Comparison of ENCODE assay signal across 8 mouse cellular contexts in genomic region chr17:51177923-51178322, GRCm38 (mm10). TPM values are rescaled to one million over a fixed set of nuclear protein-coding genes. Genes with fewer than 3 reads are reported as not detected.
DNase-seq lines count a peak whose midpoint lies in the region; ATAC-seq and TF ChIP-seq lines count a peak whose summit lies in the region.

No protein-coding gene starts in this region.

- H3K27me3 ChIP-seq in erythroblast, embryonic 14.5 days (ENCODE audit: control insufficient read depth): no peaks in the 10 kb centered on the region
- H3K27me3 ChIP-seq in liver, embryonic 11.5 days (replicated peaks; ENCODE audit: control insufficient read depth, insufficient read depth, low read length): no peaks in the 10 kb centered on the region
- H3K27me3 ChIP-seq in stomach, embryonic 16.5 days (ENCODE audit: control insufficient read depth, insufficient read depth, low read length): no peaks in the 10 kb centered on the region

- H3K36me3 ChIP-seq in erythroblast, embryonic 14.5 days (ENCODE audit: control insufficient read depth): no peaks in the 10 kb centered on the region
- no peaks in the 10 kb centered on the region for H3K36me3 ChIP-seq in ES-E14 (ENCODE audit: control insufficient read depth, insufficient read depth, low read length, poor library complexity, severe bottlenecking)
- H3K36me3 ChIP-seq in liver, embryonic 11.5 days (ENCODE audit: control insufficient read depth, insufficient read depth, low read length): no peaks in the 10 kb centered on the region
- H3K36me3 ChIP-seq in stomach, embryonic 16.5 days (ENCODE audit: control insufficient read depth, insufficient read depth, low read length): no peaks in the 10 kb centered on the region

- H3K27ac ChIP-seq in ES-E14 (ENCODE audit: insufficient read depth, low read depth, low read length, poor library complexity, severe bottlenecking): no peak overlapping the region
- peak overlapping the region; percentile 98 for H3K27ac ChIP-seq in liver, embryonic 11.5 days (ENCODE audit: low read depth, low read length)
- peak overlapping the region; percentile 99 for H3K27ac ChIP-seq in stomach, embryonic 16.5 days (ENCODE audit: low read length)

- H3K4me1 ChIP-seq in erythroblast, embryonic 14.5 days (ENCODE audit: control insufficient read depth): peaks cover 21% of the 10 kb centered on the region
- H3K4me1 ChIP-seq in ES-E14 (ENCODE audit: control insufficient read depth in 2 of 2, insufficient read depth in 2 of 2, low read length in 2 of 2, poor library complexity in 1 of 2): no peaks in the 10 kb centered on the region
- H3K4me1 ChIP-seq in liver, embryonic 11.5 days (replicated peaks; ENCODE audit: control insufficient read depth, insufficient read depth, low read length): no peaks in the 10 kb centered on the region
- peaks cover 6% of the 10 kb centered on the region; the same call in 1 of the 2 replicates for H3K4me1 ChIP-seq in stomach, embryonic 16.5 days (ENCODE audit: control insufficient read depth, insufficient read depth, low read length)

- H3K4me3 ChIP-seq in erythroblast, embryonic 14.5 days (replicated peaks): peak overlapping the region; percentile 94
- H3K4me3 ChIP-seq in ES-E14 (ENCODE audit: insufficient read depth in 1 of 2, low read depth in 1 of 2, low read length in 2 of 2, poor library complexity in 1 of 2, severe bottlenecking in 1 of 2): peak overlapping the region; percentile 71 to 98
- H3K4me3 ChIP-seq in liver, embryonic 11.5 days (ENCODE audit: low read depth, low read length): peak overlapping the region; percentile 87
- H3K4me3 ChIP-seq in stomach, embryonic 16.5 days (replicated peaks; ENCODE audit: low read length): peak overlapping the region; percentile 81

- intact Hi-C loops in left cerebral cortex, postnatal 36 days (cut with DNase I): loop anchor here (10.0 kb wide), 1 partner anchor 597 kb away; no protein-coding TSS in a partner anchor

- no peak for DNase-seq in ES-E14 (ENCODE audit: low read depth, low spot score)
- DNase-seq in forelimb bud, embryonic 11.5 days (ENCODE audit: low read depth, low spot score): peak; percentile 7
- DNase-seq in liver, embryonic 11.5 days (ENCODE audit: low spot score): no peak
- no peak for DNase-seq in left cerebral cortex, postnatal 36 days (ENCODE audit: low spot score in 2 of 2)

- peak overlapping the region; percentile 98; the same call in 1 of the 2 replicates for H3K9ac ChIP-seq in ES-E14 (ENCODE audit: insufficient read depth, low read depth, low read length, poor library complexity, severe bottlenecking)
- H3K9ac ChIP-seq in liver, embryonic 11.5 days (ENCODE audit: low read depth, low read length): peak overlapping the region; percentile 99
- H3K9ac ChIP-seq in stomach, embryonic 16.5 days (ENCODE audit: low read length): peak overlapping the region; percentile 97

- peak overlapping the region; percentile 83 for H3K4me2 ChIP-seq in liver, embryonic 11.5 days
- H3K4me2 ChIP-seq in stomach, embryonic 16.5 days (ENCODE audit: low read depth, low read length): peak overlapping the region; percentile 77

- ATAC-seq in erythroblast, adult 5-6 weeks (replicated peaks; ENCODE audit: low FRiP score, poor library complexity, severe bottlenecking): no peak
- 0 out of 2 replicates have a peak, but pooled peaks have one; percentile 11 for ATAC-seq in liver, embryonic 11.5 days (replicated peaks; ENCODE audit: low FRiP score)
- ATAC-seq in stomach, embryonic 16.5 days (ENCODE audit: insufficient read depth, low FRiP score): no peak
- no peak for ATAC-seq in CD4-positive, CD25-positive, alpha-beta regulatory T cell, adult 4 months

- 44% methylated on average over 6 of the region's 6 CpGs for WGBS in liver, embryonic 11.5 days
- 39% methylated on average over 6 of the region's 6 CpGs for WGBS in stomach, embryonic 16.5 days

- no peaks in the 10 kb centered on the region for H3K9me3 ChIP-seq in erythroblast, embryonic 14.5 days (ENCODE audit: control insufficient read depth, low read length)
- no peaks in the 10 kb centered on the region for H3K9me3 ChIP-seq in ES-E14 (ENCODE audit: control insufficient read depth, insufficient read depth, low read depth, low read length)
- no peaks in the 10 kb centered on the region for H3K9me3 ChIP-seq in liver, embryonic 11.5 days (ENCODE audit: control insufficient read depth, low read length)
- H3K9me3 ChIP-seq in stomach, embryonic 16.5 days (replicated peaks; ENCODE audit: control insufficient read depth, low read length): no peaks in the 10 kb centered on the region

- in situ Hi-C loops in ES-E14 (cut with MboI; ENCODE audit: low sequenced_read_pairs in 2 of 2, unreplicated experiment in 2 of 2): no loop called here

TF ChIP-seq in ES-E14, 5 proteins besides CTCF, POLR2A, EP300 and RAD21:
- TF ChIP-seq HCFC1 (IDR thresholded peaks at IDR 0.05; ENCODE audit: borderline replicate concordance, insufficient read depth, low read length) (no peak), ZC3H11A (IDR thresholded peaks at IDR 0.05; ENCODE audit: borderline replicate concordance, low read depth, low read length) (no peak), MAFK (IDR thresholded peaks at IDR 0.05; ENCODE audit: insufficient read depth, low read depth, low read length) (no peak), CHD2 (IDR thresholded peaks at IDR 0.05; ENCODE audit: low read depth, low read length) (no peak), ZNF384 (IDR thresholded peaks at IDR 0.05; ENCODE audit: low read depth, low read length) (no peak)

RNA-seq across cellular contexts. Expression of gene Tbc1d5, which starts 1.2 kb away (rescaled TPM):
- 0.28 and 0.38 TPM in 2 replicates for polyA plus RNA-seq in erythroblast, embryonic 14.5 days (2012)
- 11.0 and 11.1 TPM in 2 replicates for total RNA-seq in erythroblast, adult 5-6 weeks (2015; ENCODE audit: low replicate concordance)
- 4.9 and 6.1 TPM in 2 replicates for total RNA-seq in erythroblast, adult 5-6 weeks (2017; ENCODE audit: low replicate concordance)
- 2.3 and 3.8 TPM in 2 replicates for total RNA-seq in ES-E14 (2012; rRNA removed)
- 11.3 TPM in 2 replicates for polyA plus RNA-seq in liver, embryonic 11.5 days (2014; fragmentation: Nextera tagmentation; extraction: Ambion mirVana)
- polyA plus RNA-seq in stomach, embryonic 16.5 days (2015; fragmentation: Nextera tagmentation; extraction: Ambion mirVana): 12.4 and 13.3 TPM in 2 replicates
- total RNA-seq in left cerebral cortex, postnatal 36 days (2021): 10 to 100 TPM; 26.7 to 27.7 TPM
- 10 to 100 TPM; 17.3 to 23.9 TPM for polyA plus RNA-seq in CD4-positive, CD25-positive, alpha-beta regulatory T cell, adult 4 months (2017; shearing (Covaris generic))
